Mouse (Mus musculus) neural tube, embryonic 11.5 days (tissue): ENCODE measurements around the gene 1810010D01Rik. TPM values are rescaled to one million over a fixed set of nuclear protein-coding genes. Genes with fewer than 3 reads are reported as not detected.

Experiments used
- ATAC-seq: fragments of 200-750 bp; cut with Nextera tagmentation; 2 replicates; pipeline ENCODE4 v1.8.0; 2017; ENCODE audit warnings: moderate number of reproducible peaks, mild to moderate bottlenecking, moderate TSS enrichment, moderate library complexity; ENCODE audit not compliant: insufficient read depth, low FRiP score, low TSS enrichment
- DNase-seq: peaks from one replicate; pipeline ENCODE4 v3.0.0-alpha.2; 2015; ENCODE audit warnings: low spot score
- H3K27ac ChIP-seq: fragments of 300-500 bp; sonication (generic); 2 replicates; pipeline ENCODE4 v1.5.1; 2014; ENCODE audit warnings: low read depth, mild to moderate bottlenecking, low read length
- H3K27me3 ChIP-seq: fragments of 300-500 bp; sonication (generic); 2 replicates; pipeline ENCODE4 v1.6.1; 2014; ENCODE audit warnings: mild to moderate bottlenecking, low read length, mixed read lengths; ENCODE audit not compliant: control insufficient read depth, insufficient read depth
- H3K36me3 ChIP-seq: fragments of 300-500 bp; sonication (generic); 2 replicates; pipeline ENCODE4 v1.6.1; 2014; ENCODE audit warnings: mild to moderate bottlenecking, low read length, moderate library complexity, mixed read lengths; ENCODE audit not compliant: control insufficient read depth, insufficient read depth
- H3K4me1 ChIP-seq: fragments of 300-500 bp; sonication (generic); 2 replicates; pipeline ENCODE4 v1.6.1; 2014; ENCODE audit warnings: low read length, mixed read lengths; ENCODE audit not compliant: control insufficient read depth, insufficient read depth
- H3K4me2 ChIP-seq: fragments of 300-500 bp; sonication (generic); 2 replicates; pipeline ENCODE4 v1.6.1; 2014; ENCODE audit warnings: low read depth, mild to moderate bottlenecking, moderate library complexity
- H3K4me3 ChIP-seq: fragments of 300-500 bp; sonication (generic); 2 replicates; pipeline ENCODE4 v1.5.1; 2014; ENCODE audit warnings: low read depth, low read length
- H3K9ac ChIP-seq: fragments of 300-500 bp; sonication (generic); 2 replicates; pipeline ENCODE4 v1.6.1; 2014; ENCODE audit warnings: mild to moderate bottlenecking, low read length
- H3K9me3 ChIP-seq: fragments of 300-500 bp; sonication (generic); 2 replicates; pipeline ENCODE4 v1.6.1; 2016; ENCODE audit warnings: low read length; ENCODE audit not compliant: control insufficient read depth
- WGBS: fragments of 180-500 bp; shearing (Covaris S2); extraction: QIAGEN DNeasy Blood & Tissue Kit; methylation state at CpG from one replicate; pipeline ENCODE4 v1.1.7; 2014; 5-methylcytosine and 5-hydroxymethylcytosine counted together
- polyA plus RNA-seq: library from polyadenylated mRNA; unstranded; fragments of >200 nt; fragmentation: Nextera tagmentation; extraction: Ambion mirVana; gene quantifications from 2 replicates; pipeline ENCODE4 v1.2.1, GENCODE M21; 2014

Gene 1810010D01Rik
- polyA plus RNA-seq, 1 experiment from 2014 or later = not detected

- peak; percentile 43 for ATAC-seq
- Histone ChIP-seq H3K27ac (peak overlapping the region; percentile 60), H3K4me2 (peak overlapping the region; percentile 17; the same call in 1 of the 2 replicates), H3K27me3 (no peaks in the 10 kb centered on the region), H3K9me3 (no peaks in the 10 kb centered on the region), H3K36me3 (no peaks in the 10 kb centered on the region), H3K4me1 (peaks cover 19% of the 10 kb centered on the region), H3K4me3 (no peak overlapping the region), H3K9ac (peak overlapping the region; percentile 31; the same call in 1 of the 2 replicates)
- WGBS = 38% methylated on average over 15 of the region's 15 CpGs
- no peak for DNase-seq
These were observed 34.4 kb downstream of the 1810010D01Rik start for GRCm38 (mm10) chr7:145173563-145173962.

- WGBS = 1% methylated on average over 8 of the region's 12 CpGs
- Histone ChIP-seq H3K9me3 (no peaks in the 10 kb centered on the region), H3K36me3 (no peaks in the 10 kb centered on the region), H3K27me3 (no peaks in the 10 kb centered on the region), H3K4me2 (0 out of 2 replicates have a peak overlapping the region, but pooled peaks have one; percentile 17), H3K27ac (peak overlapping the region; percentile 60; the same call in 1 of the 2 replicates), H3K9ac (peak overlapping the region; percentile 31), H3K4me1 (peaks cover 19% of the 10 kb centered on the region), H3K4me3 (no peak overlapping the region)
- ATAC-seq = peak; percentile 91
- DNase-seq = peak; percentile 82
These were observed 34.8 kb downstream of the 1810010D01Rik start for GRCm38 (mm10) chr7:145173116-145173515.

DNA sequence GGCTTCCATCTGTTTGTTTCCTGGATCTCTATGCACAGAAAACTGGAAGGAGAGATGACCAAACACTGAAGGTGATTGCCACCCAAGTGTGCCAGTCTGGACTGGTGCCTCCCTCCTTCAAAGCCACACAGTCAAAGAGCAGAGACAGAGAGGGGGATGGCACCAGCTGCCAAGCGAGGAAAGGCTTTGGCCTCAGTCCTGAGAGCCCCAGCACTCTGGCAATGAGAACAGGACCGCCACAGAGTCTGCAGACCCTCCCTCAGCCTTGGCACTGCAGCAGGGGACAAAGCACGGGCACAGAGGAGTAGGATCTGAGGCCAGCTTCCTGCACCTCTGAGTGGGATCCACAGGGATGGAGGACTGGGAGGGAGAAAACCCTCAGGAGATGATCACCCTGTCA lies 38.2 kb downstream of the 1810010D01Rik start:
- Histone ChIP-seq H3K27ac (no peak overlapping the region), H3K4me3 (no peak overlapping the region), H3K36me3 (no peaks in the 10 kb centered on the region), H3K27me3 (peaks cover 2% of the 10 kb centered on the region; the same call in 1 of the 2 replicates), H3K4me2 (no peak overlapping the region), H3K4me1 (peaks cover 9% of the 10 kb centered on the region), H3K9ac (no peak overlapping the region), H3K9me3 (no peaks in the 10 kb centered on the region)
- ATAC-seq = no peak
- no peak for DNase-seq
- 79% methylated on average over 3 of the region's 3 CpGs for WGBS

DNA sequence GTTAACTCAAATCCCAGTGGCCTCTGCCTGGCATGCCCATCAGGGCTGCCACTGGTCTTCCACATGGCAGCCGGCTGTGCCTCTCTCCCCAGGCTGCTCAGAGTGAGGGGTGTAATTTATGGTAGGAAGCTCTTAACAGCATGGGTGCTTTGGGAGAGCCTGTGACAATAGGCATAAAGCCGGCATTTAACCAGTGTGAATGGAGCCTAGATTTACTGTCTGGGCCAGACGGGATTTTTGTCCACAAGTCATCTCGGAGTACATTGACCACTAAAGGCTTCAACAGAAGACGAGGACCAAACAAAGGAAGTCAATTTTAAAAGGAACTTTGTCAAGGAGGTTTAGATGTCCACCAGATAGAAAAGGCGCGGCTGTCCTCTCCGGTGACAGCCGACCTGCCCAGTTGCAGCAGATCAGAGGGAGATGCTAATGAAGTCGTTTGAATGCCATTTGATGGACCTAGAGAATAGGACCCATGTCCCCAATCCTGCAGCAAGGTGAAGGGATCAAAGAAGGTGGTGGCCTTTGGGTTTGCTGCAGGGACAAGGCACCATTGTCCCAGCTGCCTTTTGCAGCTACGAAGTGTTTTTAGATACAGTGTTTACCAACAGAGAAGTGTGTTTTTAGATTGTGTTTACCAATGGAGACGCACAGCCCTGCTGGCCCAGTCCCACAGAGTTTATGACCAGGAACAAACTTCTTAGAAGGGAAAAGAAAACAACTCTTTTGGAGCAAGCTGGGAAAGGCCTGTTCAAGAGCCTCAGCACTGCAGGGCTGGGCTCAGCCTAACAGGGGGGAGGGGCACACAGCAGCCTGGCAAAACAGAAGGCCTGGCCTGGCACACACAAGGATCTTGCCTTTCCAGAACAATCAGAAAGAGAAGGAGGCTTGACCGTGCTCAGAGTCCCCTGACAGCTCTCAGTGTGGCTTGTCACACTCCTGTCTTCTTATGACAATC lies 48.4 kb downstream of the 1810010D01Rik start:
- H3K36me3 ChIP-seq = no peaks in the 10 kb centered on the region
- H3K4me2 ChIP-seq = no peak overlapping the region
- H3K4me3 ChIP-seq = no peak overlapping the region
- H3K9ac ChIP-seq = peak overlapping the region; percentile 24; the same call in 1 of the 2 replicates
- H3K27ac ChIP-seq = peak overlapping the region; percentile 82
- H3K27me3 ChIP-seq = 0 out of 2 replicates have a peak, but pooled peaks cover 2% of the 10 kb centered on the region
- peaks cover 21% of the 10 kb centered on the region for H3K4me1 ChIP-seq
- no peaks in the 10 kb centered on the region for H3K9me3 ChIP-seq
- WGBS = 5% methylated on average over 13 of the region's 13 CpGs
- ATAC-seq (peak; percentile 89), DNase-seq (peak; percentile 63)

Other genes with a start within 250 kb of the 1810010D01Rik start
- 1.8 and 2.4 TPM in 2 replicates for gene Tpcn2, start 75.9 kb upstream of the 1810010D01Rik start, polyA plus RNA-seq
- gene Mrgprf, start 92.7 kb upstream of the 1810010D01Rik start, polyA plus RNA-seq = not detected in 2 replicates
- not detected in 2 replicates for gene Mrgprd, start 106.7 kb upstream of the 1810010D01Rik start, polyA plus RNA-seq